Mouse (Mus musculus) cortical plate, adult 2 months (tissue): ENCODE results near the gene Eif2b2.

Experiments
- CTCF ChIP-seq: fragments of 200-500 bp; IDR thresholded peaks from 2 replicates; pipeline ENCODE4 v1.5.1; 2011; ENCODE audit warnings: mild to moderate bottlenecking, control low read depth, low read length; ENCODE audit not compliant: insufficient read depth; ENCODE audit errors: extremely low read depth
- POLR2A ChIP-seq: fragments of 200-500 bp; IDR thresholded peaks from 2 replicates; pipeline ENCODE4 v1.6.1; 2011; ENCODE audit warnings: mild to moderate bottlenecking, low read length, control low read depth; ENCODE audit not compliant: insufficient read depth; ENCODE audit errors: extremely low read depth

DNA sequence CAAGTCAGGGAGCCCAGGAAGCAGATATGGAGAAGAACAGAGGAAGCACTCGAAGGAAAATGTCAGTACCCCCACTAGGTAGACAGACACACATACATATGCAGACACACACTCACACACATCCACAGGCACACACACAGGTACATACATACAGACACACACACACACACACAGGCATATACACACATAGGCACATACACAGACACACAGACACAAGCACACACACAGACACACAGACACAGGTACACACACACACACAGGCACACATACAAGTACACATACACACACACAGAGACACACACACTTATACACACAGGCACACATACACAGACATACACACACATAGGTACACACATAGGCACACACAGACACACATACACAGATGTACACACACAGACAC lies 19.3 kb upstream of the Eif2b2 start:
- TF ChIP-seq CTCF (no peak), POLR2A (no peak)
